Mouse (Mus musculus): ENCODE data around the gene Stard3. TPM values are rescaled to one million over a fixed set of nuclear protein-coding genes. Genes with fewer than 3 reads are reported as not detected.

Gene Stard3
- polyA plus RNA-seq, 1 experiment: 68.3 TPM

- WGBS: 35% methylated on average over 10 of the region's 10 CpGs
- no peak for DNase-seq (ENCODE audit: low read depth, low spot score)
Measured at GRCm38 (mm10) chr11:98418939-98419547, 60.9 kb downstream of the Stard3 start.

GRCm38 (mm10) chr11:98426592-98426991 is 68.4 kb downstream of the Stard3 start:
- DNase-seq (ENCODE audit: low read depth, low spot score): no peak
- WGBS: 45% methylated on average over 7 of the region's 7 CpGs

GRCm38 (mm10) chr11:98428436-98428835 is 70.3 kb downstream of the Stard3 start:
- peak; percentile 99 for DNase-seq (ENCODE audit: low read depth, low spot score)
- WGBS: 33% methylated on average over 5 of the region's 5 CpGs

Other genes with a start within 250 kb of the Stard3 start
- gene Fbxl20, start 208.0 kb upstream of the Stard3 start, polyA plus RNA-seq (2012; rRNA removed): 5.4 and 8.2 TPM in 2 replicates
- 7.5 and 14.6 TPM in 2 replicates for gene Med1, start 165.1 kb upstream of the Stard3 start, polyA plus RNA-seq (2012; rRNA removed)
- gene Cdk12, start 155.3 kb upstream of the Stard3 start, polyA plus RNA-seq (2012; rRNA removed): 8.5 and 14.0 TPM in 2 replicates
- 0.04 TPM in 1 of 2 replicates, not detected in the other for gene Neurod2, start 28.7 kb upstream of the Stard3 start, polyA plus RNA-seq (2012; rRNA removed)
- gene Ppp1r1b, start 10.0 kb upstream of the Stard3 start, polyA plus RNA-seq (2012; rRNA removed): 382 and 459 TPM in 2 replicates
- gene Tcap, start 25.4 kb downstream of the Stard3 start, polyA plus RNA-seq (2012; rRNA removed): 0.60 and 0.69 TPM in 2 replicates
- gene Pnmt, start 28.1 kb downstream of the Stard3 start, polyA plus RNA-seq (2012; rRNA removed): not detected in 2 replicates
- gene Pgap3, start 42.1 kb downstream of the Stard3 start, polyA plus RNA-seq (2012; rRNA removed): 34.0 and 37.9 TPM in 2 replicates
- gene Erbb2, start 54.1 kb downstream of the Stard3 start, polyA plus RNA-seq (2012; rRNA removed): 62.1 and 92.7 TPM in 2 replicates
- gene Mien1, start 80.6 kb downstream of the Stard3 start, polyA plus RNA-seq (2012; rRNA removed): 72.4 and 90.3 TPM in 2 replicates
- 83.7 and 92.9 TPM in 2 replicates for gene Grb7, start 88.0 kb downstream of the Stard3 start, polyA plus RNA-seq (2012; rRNA removed)
- gene Ikzf3, start 187.7 kb downstream of the Stard3 start, polyA plus RNA-seq (2012; rRNA removed): 8.1 and 15.1 TPM in 2 replicates
- gene Zpbp2, start 192.7 kb downstream of the Stard3 start, polyA plus RNA-seq (2012; rRNA removed): 0.31 and 0.78 TPM in 2 replicates
- gene Ormdl3, start 229.0 kb downstream of the Stard3 start, polyA plus RNA-seq (2012; rRNA removed): 45.7 and 70.2 TPM in 2 replicates
- not detected in 2 replicates for gene Lrrc3c, start 239.9 kb downstream of the Stard3 start, polyA plus RNA-seq (2012; rRNA removed)